Mouse (Mus musculus) ES-Bruce4 (cell line): Measurements from ENCODE around the gene Adgrg1.

Experiments
- EP300 ChIP-seq: IDR thresholded peaks from 2 replicates; pipeline ENCODE4 v1.6.1; 2011; ENCODE audit warnings: low read depth, low read length; ENCODE audit not compliant: insufficient read depth
- POLR2A ChIP-seq: IDR thresholded peaks from one replicate; pipeline ENCODE4 v1.8.1; 2011; ENCODE audit warnings: low read length; ENCODE audit not compliant: insufficient read depth

GRCm38 (mm10) chr8:94956078-94956574 lies 18.4 kb upstream of the Adgrg1 start:
- TF ChIP-seq EP300 (no peak), POLR2A (no peak)
